Mouse (Mus musculus): ENCODE measurements around the gene Slc25a48. TPM values are rescaled to one million over a fixed set of nuclear protein-coding genes. Genes with fewer than 3 reads are reported as not detected.

Gene Slc25a48
- total RNA-seq, 4 experiments from 2014 or later, result 0.09 to 0.25 (median 0.16) TPM

- no peak for DNase-seq (ENCODE audit: low spot score in 2 of 2)
Observed at GRCm38 (mm10) chr13:56509796-56510195, 71.6 kb downstream of the Slc25a48 start.

GRCm38 (mm10) chr13:56513595-56513994, 75.4 kb downstream of the Slc25a48 start:
- no peak for DNase-seq (ENCODE audit: low spot score in 2 of 2)

GRCm38 (mm10) chr13:56516311-56516710, 78.2 kb downstream of the Slc25a48 start:
- no peak for DNase-seq (ENCODE audit: low spot score in 2 of 2)

DNA sequence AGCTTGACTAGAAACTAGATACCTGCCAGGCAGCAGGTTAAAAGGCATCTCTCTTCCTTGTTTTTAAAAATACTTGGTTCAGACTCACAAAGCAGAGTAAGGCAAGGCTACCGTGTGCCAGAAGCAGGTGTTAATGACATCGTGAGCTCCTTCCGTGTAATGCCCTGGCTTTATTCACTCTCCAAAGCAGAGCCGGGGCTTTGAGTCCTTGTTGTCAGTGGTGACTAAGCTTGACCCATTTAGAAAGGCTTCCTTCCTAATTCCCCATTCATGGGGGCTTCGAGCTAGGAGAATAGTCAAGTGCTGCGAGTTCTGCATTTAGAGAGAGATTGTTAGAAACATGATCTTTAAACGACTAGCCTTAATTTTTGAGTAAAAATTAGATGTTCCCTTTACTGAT, 78.7 kb downstream of the Slc25a48 start:
- no peak for DNase-seq (ENCODE audit: low spot score in 2 of 2)

GRCm38 (mm10) chr13:56522081-56522820, 84.1 kb downstream of the Slc25a48 start, which contains the start of gene Fbxl21:
Fbxl21 (plus strand) TSS chr13:56522472.
- peak; percentile 89 to 91 for DNase-seq (ENCODE audit: low spot score in 2 of 2)

- DNase-seq (ENCODE audit: low spot score in 2 of 2), result no peak
Observed at GRCm38 (mm10) chr13:56522821-56523167, 84.6 kb downstream of the Slc25a48 start.

Other genes with a start within 250 kb of the Slc25a48 start
- under 1 TPM in 2 of 4 experiments, not detected in 2; 0.18 to 0.29 TPM for gene Neurog1, start 186.2 kb upstream of the Slc25a48 start, total RNA-seq (2022)
- gene Cxcl14, start 141.8 kb upstream of the Slc25a48 start, total RNA-seq (2022), result 100 to 1,000 TPM; 120 to 148 (median 129) TPM
- gene Gm3045, start 11.8 kb upstream of the Slc25a48 start, total RNA-seq (2022), result not detected
- gene Il9, start 43.9 kb downstream of the Slc25a48 start, total RNA-seq (2022), result not detected
- 10 to 100 TPM in 1 of 4 experiments, 1 to 10 TPM in 3; 6.4 to 10.3 (median 8.0) TPM for gene Fbxl21, start 84.1 kb downstream of the Slc25a48 start, total RNA-seq (2022)
- not detected for gene Lect2, start 110.1 kb downstream of the Slc25a48 start, total RNA-seq (2022)
- gene Tgfbi, start 171.2 kb downstream of the Slc25a48 start, total RNA-seq (2022), result 1 to 10 TPM; 4.6 to 5.2 (median 4.8) TPM